Mouse (Mus musculus): Measurements from ENCODE around the gene Vav3. TPM values are rescaled to one million over a fixed set of nuclear protein-coding genes. Genes with fewer than 3 reads are reported as not detected.

Vav3 gene
- polyA plus RNA-seq, 1 experiment, result 2.3 TPM

DNA sequence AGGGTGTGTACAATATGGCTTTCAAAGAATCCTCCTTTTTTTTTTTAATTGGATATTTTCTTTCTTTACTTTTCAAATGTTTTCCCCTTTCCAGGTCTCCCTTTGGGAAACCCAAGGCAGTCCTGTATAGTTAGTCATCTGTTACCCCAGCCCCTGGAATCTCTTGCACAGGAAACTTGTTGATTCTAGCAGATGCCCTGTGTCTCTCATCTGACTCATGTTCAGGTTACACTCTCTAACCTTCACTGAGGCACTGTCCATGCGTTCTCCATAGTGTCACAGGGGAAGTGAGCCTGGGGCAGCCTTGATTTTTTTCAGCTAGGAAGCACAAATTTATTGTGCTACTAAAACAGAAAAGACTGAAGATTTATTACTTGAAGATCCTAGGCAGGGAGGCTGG is 262.3 kb downstream of the Vav3 start:
- H3K9ac ChIP-seq (ENCODE audit: low read depth, poor library complexity, severe bottlenecking), result no peak overlapping the region
- H3K27ac ChIP-seq (ENCODE audit: insufficient read depth, low read length), result no peak overlapping the region
- no peaks in the 10 kb centered on the region for H3K9me3 ChIP-seq (replicated peaks; ENCODE audit: control insufficient read depth, insufficient read depth, low read length, poor library complexity, severe bottlenecking)
- no peaks in the 10 kb centered on the region for H3K4me1 ChIP-seq (ENCODE audit: control insufficient read depth, insufficient read depth, low read length)
- TF ChIP-seq POLR2A (IDR thresholded peaks at IDR 0.05; ENCODE audit: insufficient read depth, low read length) (no peak), EP300 (IDR thresholded peaks at IDR 0.05; ENCODE audit: insufficient read depth, low read depth, low read length) (no peak), CTCF (IDR thresholded peaks at IDR 0.05; ENCODE audit: low read depth, low read length) (no peak)
- no peaks in the 10 kb centered on the region for H3K27me3 ChIP-seq (ENCODE audit: control insufficient read depth, insufficient read depth, low read length, poor library complexity, severe bottlenecking)
- H3K4me3 ChIP-seq (ENCODE audit: low read depth, low read length), result no peak overlapping the region
- no peaks in the 10 kb centered on the region for H3K36me3 ChIP-seq (ENCODE audit: control insufficient read depth, insufficient read depth, low read length, poor library complexity, severe bottlenecking)

DNA sequence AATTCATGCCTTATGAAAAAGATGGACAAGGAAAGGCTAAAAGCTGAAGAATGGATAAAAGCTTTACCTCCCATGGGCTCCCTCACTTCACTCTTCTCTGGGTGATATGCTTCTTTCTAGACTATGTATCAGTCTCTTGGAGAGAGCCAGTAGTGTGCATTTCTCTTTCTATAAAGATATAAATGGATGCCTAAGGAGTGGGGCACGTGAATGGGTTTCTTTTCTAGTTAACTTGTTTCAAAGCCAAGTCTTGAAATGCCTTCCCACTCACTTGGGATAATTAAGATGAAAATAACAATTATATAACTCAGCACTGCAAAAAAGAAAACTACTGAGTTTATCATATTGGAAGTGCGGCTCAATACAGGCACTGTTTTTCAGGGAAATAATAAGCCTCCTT is 265.7 kb downstream of the Vav3 start:
- H3K9me3 ChIP-seq (replicated peaks; ENCODE audit: control insufficient read depth, insufficient read depth, low read length, poor library complexity, severe bottlenecking), result no peaks in the 10 kb centered on the region
- no peak overlapping the region for H3K9ac ChIP-seq (ENCODE audit: low read depth, poor library complexity, severe bottlenecking)
- H3K4me1 ChIP-seq (ENCODE audit: control insufficient read depth, insufficient read depth, low read length), result no peaks in the 10 kb centered on the region
- H3K27me3 ChIP-seq (ENCODE audit: control insufficient read depth, insufficient read depth, low read length, poor library complexity, severe bottlenecking), result no peaks in the 10 kb centered on the region
- TF ChIP-seq CTCF (IDR thresholded peaks at IDR 0.05; ENCODE audit: low read depth, low read length), result no peak
- no peak overlapping the region for H3K4me3 ChIP-seq (ENCODE audit: low read depth, low read length)
- H3K27ac ChIP-seq (ENCODE audit: insufficient read depth, low read length), result no peak overlapping the region
- no peaks in the 10 kb centered on the region for H3K36me3 ChIP-seq (ENCODE audit: control insufficient read depth, insufficient read depth, low read length, poor library complexity, severe bottlenecking)

- TF ChIP-seq CTCF (IDR thresholded peaks at IDR 0.05; ENCODE audit: low read depth, low read length) (no peak), POLR2A (IDR thresholded peaks at IDR 0.05; ENCODE audit: insufficient read depth, low read length) (no peak), EP300 (IDR thresholded peaks at IDR 0.05; ENCODE audit: insufficient read depth, low read depth, low read length) (no peak)
- no peak overlapping the region for H3K4me3 ChIP-seq (ENCODE audit: low read depth, low read length)
- H3K27ac ChIP-seq (ENCODE audit: insufficient read depth, low read length), result no peak overlapping the region
Measured at GRCm38 (mm10) chr3:109621721-109622120, 281.3 kb downstream of the Vav3 start.

GRCm38 (mm10) chr3:109622361-109622760 is 281.9 kb downstream of the Vav3 start:
- TF ChIP-seq CTCF (IDR thresholded peaks at IDR 0.05; ENCODE audit: low read depth, low read length) (no peak), EP300 (IDR thresholded peaks at IDR 0.05; ENCODE audit: insufficient read depth, low read depth, low read length) (no peak), POLR2A (IDR thresholded peaks at IDR 0.05; ENCODE audit: insufficient read depth, low read length) (no peak)
- Histone ChIP-seq H3K36me3 (ENCODE audit: control insufficient read depth, insufficient read depth, low read length, poor library complexity, severe bottlenecking) (no peaks in the 10 kb centered on the region), H3K9ac (ENCODE audit: low read depth, poor library complexity, severe bottlenecking) (no peak overlapping the region), H3K27ac (ENCODE audit: insufficient read depth, low read length) (no peak overlapping the region), H3K4me3 (ENCODE audit: low read depth, low read length) (no peak overlapping the region), H3K27me3 (ENCODE audit: control insufficient read depth, insufficient read depth, low read length, poor library complexity, severe bottlenecking) (no peaks in the 10 kb centered on the region), H3K4me1 (ENCODE audit: control insufficient read depth, insufficient read depth, low read length) (no peaks in the 10 kb centered on the region), H3K9me3 (replicated peaks; ENCODE audit: control insufficient read depth, insufficient read depth, low read length, poor library complexity, severe bottlenecking) (0 out of 2 replicates have a peak, but pooled peaks cover 2% of the 10 kb centered on the region)

More at GRCm38 (mm10) chr3:109621721-109622120, 281.3 kb downstream of the Vav3 start:
- no peaks in the 10 kb centered on the region for H3K36me3 ChIP-seq (ENCODE audit: control insufficient read depth, insufficient read depth, low read length, poor library complexity, severe bottlenecking)
- no peaks in the 10 kb centered on the region for H3K4me1 ChIP-seq (ENCODE audit: control insufficient read depth, insufficient read depth, low read length)
- H3K9me3 ChIP-seq (replicated peaks; ENCODE audit: control insufficient read depth, insufficient read depth, low read length, poor library complexity, severe bottlenecking), result 0 out of 2 replicates have a peak, but pooled peaks cover 2% of the 10 kb centered on the region
- H3K27me3 ChIP-seq (ENCODE audit: control insufficient read depth, insufficient read depth, low read length, poor library complexity, severe bottlenecking), result no peaks in the 10 kb centered on the region
- no peak overlapping the region for H3K9ac ChIP-seq (ENCODE audit: low read depth, poor library complexity, severe bottlenecking)

- no peaks in the 10 kb centered on the region for H3K36me3 ChIP-seq (ENCODE audit: control insufficient read depth, insufficient read depth, low read length, poor library complexity, severe bottlenecking)
- H3K4me1 ChIP-seq (ENCODE audit: control insufficient read depth, insufficient read depth, low read length), result no peaks in the 10 kb centered on the region
- H3K9ac ChIP-seq (ENCODE audit: low read depth, poor library complexity, severe bottlenecking), result no peak overlapping the region
- TF ChIP-seq POLR2A (IDR thresholded peaks at IDR 0.05; ENCODE audit: insufficient read depth, low read length) (no peak), CTCF (IDR thresholded peaks at IDR 0.05; ENCODE audit: low read depth, low read length) (no peak), EP300 (IDR thresholded peaks at IDR 0.05; ENCODE audit: insufficient read depth, low read depth, low read length) (no peak)
- no peak overlapping the region for H3K4me3 ChIP-seq (ENCODE audit: low read depth, low read length)
- H3K27ac ChIP-seq (ENCODE audit: insufficient read depth, low read length), result no peak overlapping the region
- H3K9me3 ChIP-seq (replicated peaks; ENCODE audit: control insufficient read depth, insufficient read depth, low read length, poor library complexity, severe bottlenecking), result 0 out of 2 replicates have a peak, but pooled peaks cover 2% of the 10 kb centered on the region
- no peaks in the 10 kb centered on the region for H3K27me3 ChIP-seq (ENCODE audit: control insufficient read depth, insufficient read depth, low read length, poor library complexity, severe bottlenecking)
Measured at GRCm38 (mm10) chr3:109622816-109623215, 282.4 kb downstream of the Vav3 start.

DNA sequence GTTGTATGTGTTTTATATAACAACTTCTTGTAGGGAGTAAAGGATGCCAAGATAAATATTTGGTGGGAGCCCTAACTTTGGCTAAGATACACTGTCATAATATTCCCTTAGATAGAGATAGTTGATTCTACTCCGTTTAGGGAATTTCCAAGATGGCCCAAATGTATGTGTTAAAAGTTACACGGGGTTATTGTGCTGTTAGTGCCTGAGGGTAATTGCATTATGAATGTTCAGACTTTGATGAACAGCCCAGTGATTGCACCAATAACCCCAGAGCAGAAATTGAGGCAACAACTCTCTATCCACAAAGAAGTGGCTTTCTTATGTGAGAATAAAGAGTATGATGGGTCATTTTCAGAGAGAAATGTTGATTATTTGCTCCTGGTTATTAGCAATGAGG is 283.3 kb downstream of the Vav3 start:
- Histone ChIP-seq H3K4me1 (ENCODE audit: control insufficient read depth, insufficient read depth, low read length) (no peaks in the 10 kb centered on the region), H3K9me3 (replicated peaks; ENCODE audit: control insufficient read depth, insufficient read depth, low read length, poor library complexity, severe bottlenecking) (0 out of 2 replicates have a peak, but pooled peaks cover 2% of the 10 kb centered on the region), H3K27ac (ENCODE audit: insufficient read depth, low read length) (no peak overlapping the region), H3K36me3 (ENCODE audit: control insufficient read depth, insufficient read depth, low read length, poor library complexity, severe bottlenecking) (no peaks in the 10 kb centered on the region), H3K27me3 (ENCODE audit: control insufficient read depth, insufficient read depth, low read length, poor library complexity, severe bottlenecking) (no peaks in the 10 kb centered on the region), H3K4me3 (ENCODE audit: low read depth, low read length) (no peak overlapping the region), H3K9ac (ENCODE audit: low read depth, poor library complexity, severe bottlenecking) (no peak overlapping the region)
- TF ChIP-seq POLR2A (IDR thresholded peaks at IDR 0.05; ENCODE audit: insufficient read depth, low read length), result no peak
- TF ChIP-seq CTCF (IDR thresholded peaks at IDR 0.05; ENCODE audit: low read depth, low read length), result no peak
- no peak for TF ChIP-seq EP300 (IDR thresholded peaks at IDR 0.05; ENCODE audit: insufficient read depth, low read depth, low read length)
